Mouse (Mus musculus) adrenal gland, postnatal 10 days (tissue): ENCODE measurements around the gene Ism2. TPM values are rescaled to one million over a fixed set of nuclear protein-coding genes. Genes with fewer than 3 reads are reported as not detected.
"Not testable (repeated sequence)": the region's sequence is repeated elsewhere in the genome, so short reads cannot be mapped to it uniquely, and the experiment has no call there.

Source experiments
- DNase-seq: peaks from one replicate; pipeline ENCODE4 v3.0.0; 2021; ENCODE audit warnings: mixed read lengths
- long read RNA-seq, 2 experiments: library from polyadenylated mRNA; stranded (forward); transcript quantifications; one replicate each; pipeline ENCODE4 v2.0.0; 2021
- total RNA-seq, 2 experiments: library from RNA; stranded (reverse); gene quantifications; 2 replicates each; pipeline ENCODE4 v1.2.3; 2021

Gene Ism2
- under 1 TPM; 0.18 to 0.55 TPM for total RNA-seq
- long read RNA-seq, experiment 1 = 0 reads
- long read RNA-seq, experiment 2, partial matches to known transcripts = 0 of 1 reads
- long read RNA-seq, experiment 2, other reads (novel, unspliced or antisense) = 1 of 1 reads

- DNase-seq = peak; percentile 63
These were observed at the start of gene Ism2 for GRCm38 (mm10) chr12:87299657-87300440. Gene Ism2 (minus strand): TSS chr12:87299705.

- no peak for DNase-seq
These were observed 48.5 kb upstream of the Ism2 start for GRCm38 (mm10) chr12:87348029-87348428.

GRCm38 (mm10) chr12:87347511-87347910 lies 48.0 kb upstream of the Ism2 start:
- DNase-seq = peak; percentile 43

- no peak for DNase-seq
These were observed 43.6 kb upstream of the Ism2 start for GRCm38 (mm10) chr12:87343084-87343605.

- DNase-seq = no peak
These were observed 38.6 kb upstream of the Ism2 start for GRCm38 (mm10) chr12:87338082-87338481.

- no peak for DNase-seq
These were observed 35.4 kb upstream of the Ism2 start for GRCm38 (mm10) chr12:87334886-87335285.

- DNase-seq = no peak
These were observed 34.3 kb upstream of the Ism2 start for GRCm38 (mm10) chr12:87333794-87334193.

GRCm38 (mm10) chr12:87332511-87332910 lies 33.0 kb upstream of the Ism2 start:
- peak; percentile 54 for DNase-seq

GRCm38 (mm10) chr12:87331908-87332307 lies 32.4 kb upstream of the Ism2 start:
- DNase-seq = no peak

- DNase-seq = no peak
These were observed 31.6 kb upstream of the Ism2 start for GRCm38 (mm10) chr12:87331053-87331456.

GRCm38 (mm10) chr12:87330213-87330612 lies 30.7 kb upstream of the Ism2 start:
- no peak for DNase-seq

GRCm38 (mm10) chr12:87328025-87328424 lies 28.5 kb upstream of the Ism2 start:
- DNase-seq = no peak

GRCm38 (mm10) chr12:87327610-87328009 lies 28.1 kb upstream of the Ism2 start:
- no peak for DNase-seq

- no peak for DNase-seq
These were observed 25.9 kb upstream of the Ism2 start for GRCm38 (mm10) chr12:87325452-87325851.

GRCm38 (mm10) chr12:87319229-87319628 lies 19.7 kb upstream of the Ism2 start:
- DNase-seq = no peak

- DNase-seq = no peak
These were observed 18.4 kb upstream of the Ism2 start for GRCm38 (mm10) chr12:87317951-87318350.

- no peak for DNase-seq
These were observed 13.6 kb upstream of the Ism2 start for GRCm38 (mm10) chr12:87313098-87313497.

- not testable (repeated sequence) for DNase-seq
These were observed 7.0 kb upstream of the Ism2 start for GRCm38 (mm10) chr12:87306584-87306844.

- DNase-seq = no peak
These were observed 6.5 kb upstream of the Ism2 start for GRCm38 (mm10) chr12:87305767-87306583.

- no peak for DNase-seq
These were observed 1.7 kb upstream of the Ism2 start for GRCm38 (mm10) chr12:87301189-87301588.

- DNase-seq = peak; percentile 10
These were observed 861 bp upstream of the Ism2 start for GRCm38 (mm10) chr12:87300441-87300690.

GRCm38 (mm10) chr12:87299037-87299656 lies 358 bp downstream of the Ism2 start:
- no peak for DNase-seq

- no peak for DNase-seq
These were observed 5.6 kb downstream of the Ism2 start for GRCm38 (mm10) chr12:87293934-87294333.
